Mouse (Mus musculus) C2C12 (cell line): ENCODE results near the gene Oxa1l.

Source experiments
- CTCF ChIP-seq: IDR thresholded peaks from one replicate; pipeline ENCODE4 v1.5.1; 2011; ENCODE audit not compliant: control insufficient read depth, insufficient read depth, insufficient read length
- FOSL1 ChIP-seq: IDR thresholded peaks from one replicate; pipeline ENCODE4 v1.8.0; 2011; ENCODE audit warnings: mild to moderate bottlenecking, low read length; ENCODE audit not compliant: poor library complexity, insufficient read depth, severe bottlenecking
- MYOD1 ChIP-seq: IDR thresholded peaks from one replicate; pipeline ENCODE4 v1.6.1; 2011; ENCODE audit warnings: low read depth; ENCODE audit not compliant: control insufficient read depth, insufficient read length
- MYOG ChIP-seq: IDR thresholded peaks from one replicate; pipeline ENCODE4 v1.6.1; 2011; ENCODE audit not compliant: control insufficient read depth, insufficient read length; ENCODE audit errors: extremely low read depth
- USF1 ChIP-seq: IDR thresholded peaks from one replicate; pipeline ENCODE4 v1.6.1; 2011; ENCODE audit warnings: low read depth, mild to moderate bottlenecking, control low read depth, moderate library complexity

DNA sequence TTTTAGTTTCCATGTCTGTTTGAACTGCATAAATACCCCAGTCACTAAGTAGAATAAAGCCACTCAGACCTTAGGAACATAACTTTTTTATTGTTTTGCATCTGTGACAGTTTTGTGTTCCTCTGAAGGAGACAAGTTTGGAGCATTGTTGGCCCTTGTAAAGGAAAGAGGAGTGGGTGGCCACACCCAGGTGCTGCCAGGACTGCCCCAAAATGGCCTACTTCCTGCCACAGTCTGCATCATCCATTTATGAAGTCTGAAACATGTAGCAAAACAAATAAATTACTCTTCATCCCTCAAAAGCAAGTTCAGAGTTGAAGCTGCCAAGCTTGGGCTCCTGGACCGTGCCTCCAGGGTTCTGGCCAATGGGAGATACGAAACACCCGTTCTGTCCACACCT is 8.7 kb downstream of the Oxa1l start:
- TF ChIP-seq MYOG (no peak), CTCF (no peak), USF1 (no peak), FOSL1 (no peak), MYOD1 (no peak)
